Mouse (Mus musculus): ENCODE measurements around the gene Kcnc3.

DNA sequence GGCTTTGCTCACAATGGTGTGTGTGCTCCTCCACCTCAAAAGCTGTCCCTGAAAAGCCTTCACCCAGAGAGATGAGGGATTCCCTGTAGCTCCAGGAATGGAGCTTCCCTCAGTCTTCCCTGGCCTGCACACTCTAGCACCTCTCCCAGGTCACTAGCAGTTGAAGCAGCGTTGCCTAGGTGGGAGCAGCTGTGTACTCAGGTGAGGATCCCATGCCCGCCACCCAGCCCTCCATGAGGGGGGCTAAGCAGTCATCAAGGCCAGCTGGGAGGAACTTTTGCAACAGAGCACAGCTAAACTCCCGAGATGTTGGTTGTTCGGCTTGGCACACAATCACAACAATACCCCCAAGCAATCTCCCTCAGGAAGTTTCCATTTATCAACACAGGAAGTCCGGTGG, 7.8 kb upstream of the Kcnc3 start:
- TF ChIP-seq CTCF (IDR thresholded peaks at IDR 0.05; ENCODE audit: extremely low read depth, insufficient read depth, low read length), result no peak
- no peak for TF ChIP-seq POLR2A (IDR thresholded peaks at IDR 0.05; ENCODE audit: extremely low read depth, insufficient read depth, low read length)
